Mouse (Mus musculus) midbrain, postnatal 0 days (tissue): ENCODE measurements around the gene Mta3. TPM values are rescaled to one million over a fixed set of nuclear protein-coding genes. Genes with fewer than 3 reads are reported as not detected.

Source experiments
- ATAC-seq: fragments of 200-750 bp; cut with Nextera tagmentation; 2 replicates; pipeline ENCODE4 v1.8.0; 2017; ENCODE audit warnings: moderate number of reproducible peaks, mild to moderate bottlenecking, moderate TSS enrichment, moderate library complexity; ENCODE audit not compliant: low FRiP score
- DNase-seq: peaks from one replicate; pipeline ENCODE4 v3.0.0-alpha.2; 2015; ENCODE audit warnings: low spot score
- H3K27ac ChIP-seq: fragments of 300-500 bp; sonication (generic); 2 replicates; pipeline ENCODE4 v1.5.1; 2014; ENCODE audit warnings: low read depth, mild to moderate bottlenecking, low read length, mixed read lengths
- H3K27me3 ChIP-seq: fragments of 300-500 bp; sonication (generic); 2 replicates; pipeline ENCODE4 v1.6.1; 2014; ENCODE audit warnings: low read length, control low read depth, mixed read lengths; ENCODE audit not compliant: insufficient read depth
- H3K36me3 ChIP-seq: fragments of 300-500 bp; sonication (generic); 2 replicates; pipeline ENCODE4 v1.6.1; 2014; ENCODE audit warnings: low read length, control low read depth, mixed read lengths; ENCODE audit not compliant: insufficient read depth
- H3K4me1 ChIP-seq: fragments of 300-500 bp; sonication (generic); 2 replicates; pipeline ENCODE4 v1.6.1; 2014; ENCODE audit warnings: mild to moderate bottlenecking, control low read depth, antibody characterized with exemption, low read length, mixed read lengths; ENCODE audit not compliant: insufficient read depth
- H3K4me2 ChIP-seq: fragments of 300-500 bp; sonication (generic); 2 replicates; pipeline ENCODE4 v1.6.1; 2014; ENCODE audit warnings: low read depth, mild to moderate bottlenecking, low read length, mixed read lengths; ENCODE audit not compliant: poor library complexity, severe bottlenecking
- H3K4me3 ChIP-seq: fragments of 300-500 bp; sonication (generic); 2 replicates; pipeline ENCODE4 v1.5.1; 2014; ENCODE audit warnings: low read depth, mild to moderate bottlenecking, low read length, moderate library complexity
- H3K9ac ChIP-seq: fragments of 300-500 bp; sonication (generic); replicated peaks from 2 replicates; pipeline ENCODE4 v1.6.1; 2014; ENCODE audit warnings: mild to moderate bottlenecking, low read length, moderate library complexity, mixed read lengths; ENCODE audit not compliant: poor library complexity, severe bottlenecking
- H3K9me3 ChIP-seq: fragments of 300-500 bp; sonication (generic); 2 replicates; pipeline ENCODE4 v1.6.1; 2016; ENCODE audit warnings: low read length, control low read depth
- CTCF ChIP-seq: IDR thresholded peaks from 2 replicates; pipeline ENCODE4 v1.5.1; 2016; ENCODE audit warnings: antibody characterized with exemption, mild to moderate bottlenecking
- WGBS: fragments of 180-500 bp; shearing (Covaris S2); extraction: QIAGEN DNeasy Blood & Tissue Kit; methylation state at CpG from one replicate; pipeline ENCODE4 v1.1.7; 2014; 5-methylcytosine and 5-hydroxymethylcytosine counted together
- polyA plus RNA-seq: library from polyadenylated mRNA; unstranded; fragments of >200 nt; fragmentation: Nextera tagmentation; extraction: Ambion mirVana; gene quantifications from 2 replicates; pipeline ENCODE4 v1.2.1, GENCODE M21; 2015
- total RNA-seq: library from RNA; depleted of rRNA; stranded (reverse); fragments of >200 nt; gene quantifications from 2 replicates; pipeline ENCODE4 v1.2.3, GENCODE M21; 2014

Mta3 gene
- total and polyA plus RNA-seq, 2 experiments from 2014 or later = 28.9 to 43.6 TPM

DNA sequence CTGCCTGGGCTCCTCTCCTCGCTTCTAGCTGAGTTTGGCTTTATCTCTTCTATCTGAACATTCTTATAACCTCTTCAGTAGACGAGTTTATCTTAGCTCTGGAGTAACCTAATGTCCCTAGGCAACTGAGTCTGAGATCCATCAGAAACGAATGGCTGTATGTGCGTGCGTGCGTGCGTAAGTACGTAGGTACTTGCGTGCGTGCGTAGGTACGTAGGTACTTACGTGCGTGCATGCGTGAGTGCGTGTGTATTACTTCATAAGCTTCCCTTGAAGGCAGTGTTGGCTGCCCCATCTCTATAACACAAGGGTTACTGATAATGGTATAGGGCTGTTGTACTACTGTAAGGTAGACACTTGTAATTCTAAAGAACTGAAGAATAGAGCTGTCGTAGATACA, 89.2 kb downstream of the Mta3 start:
- Histone ChIP-seq H3K9me3 (no peaks in the 10 kb centered on the region), H3K4me3 (no peak overlapping the region), H3K4me2 (no peak overlapping the region), H3K36me3 (0 out of 2 replicates have a peak, but pooled peaks cover 3% of the 10 kb centered on the region), H3K9ac (no peak overlapping the region), H3K27me3 (no peaks in the 10 kb centered on the region; the same call in 1 of the 2 replicates), H3K27ac (no peak overlapping the region), H3K4me1 (no peaks in the 10 kb centered on the region)
- ATAC-seq (no peak), DNase-seq (no peak)
- TF ChIP-seq CTCF = no peak
- 97% methylated on average over 17 of the region's 17 CpGs for WGBS

DNA sequence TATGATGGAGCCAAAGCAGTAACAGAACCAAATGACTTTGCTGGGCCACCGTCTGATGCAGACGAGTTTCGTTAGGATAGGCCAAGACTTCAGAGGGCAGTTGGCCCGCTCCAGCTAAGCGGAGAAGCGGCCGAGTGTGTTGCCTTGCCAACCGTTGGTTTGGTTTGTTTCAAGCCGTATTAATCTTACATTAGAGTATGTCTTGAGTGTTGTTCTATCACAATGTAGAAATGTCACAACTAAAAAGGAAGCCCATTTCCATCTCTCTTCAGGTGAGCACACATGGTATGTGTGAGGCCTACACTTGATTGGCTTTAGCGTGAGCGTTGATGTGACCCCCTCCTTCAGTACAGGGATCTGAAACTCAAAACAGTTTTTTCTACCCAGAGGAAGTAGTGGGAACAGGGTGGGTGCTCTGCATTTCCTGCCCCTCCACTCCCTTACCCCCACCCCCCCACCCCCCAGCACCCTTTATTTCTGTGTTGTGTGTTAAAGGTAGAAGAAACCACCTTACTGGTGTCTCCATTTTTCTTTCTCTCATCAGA, 93.6 kb downstream of the Mta3 start:
- Histone ChIP-seq H3K4me1 (no peaks in the 10 kb centered on the region), H3K9ac (no peak overlapping the region), H3K9me3 (no peaks in the 10 kb centered on the region), H3K27me3 (no peaks in the 10 kb centered on the region), H3K4me2 (no peak overlapping the region), H3K4me3 (no peak overlapping the region), H3K27ac (no peak overlapping the region), H3K36me3 (peaks cover 7% of the 10 kb centered on the region)
- ATAC-seq = no peak
- TF ChIP-seq CTCF = no peak
- no peak for DNase-seq
- WGBS = 90% methylated on average over 11 of the region's 11 CpGs

DNA sequence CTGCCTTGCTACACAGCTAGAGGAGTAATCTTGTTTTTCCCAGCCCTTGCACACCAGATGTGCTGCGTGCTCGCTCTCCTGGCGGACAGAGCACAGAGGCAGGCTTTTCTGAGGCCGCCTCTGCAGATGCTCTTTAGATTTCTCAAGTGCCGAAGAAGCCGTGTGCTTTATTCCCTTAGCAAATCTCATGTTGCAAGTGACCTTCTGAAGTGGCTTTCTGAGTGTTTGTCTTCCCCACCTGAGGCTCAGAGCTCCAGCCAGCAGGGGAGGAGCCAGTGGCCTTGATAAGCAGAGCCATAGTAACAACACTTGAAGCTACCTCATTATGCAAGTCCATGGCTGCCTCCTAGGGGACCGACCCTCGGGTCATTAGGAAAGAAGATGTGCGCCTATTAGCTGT, 98.0 kb downstream of the Mta3 start:
- no peak for TF ChIP-seq CTCF
- no peak overlapping the region for H3K9ac ChIP-seq
- DNase-seq (peak; percentile 7), ATAC-seq (no peak)
- no peak overlapping the region for H3K27ac ChIP-seq
- no peak overlapping the region for H3K4me2 ChIP-seq
- WGBS = 72% methylated on average over 9 of the region's 9 CpGs
- no peaks in the 10 kb centered on the region for H3K27me3 ChIP-seq
- peaks cover 11% of the 10 kb centered on the region for H3K36me3 ChIP-seq
- H3K9me3 ChIP-seq = no peaks in the 10 kb centered on the region
- H3K4me1 ChIP-seq = no peaks in the 10 kb centered on the region
- H3K4me3 ChIP-seq = no peak overlapping the region

DNA sequence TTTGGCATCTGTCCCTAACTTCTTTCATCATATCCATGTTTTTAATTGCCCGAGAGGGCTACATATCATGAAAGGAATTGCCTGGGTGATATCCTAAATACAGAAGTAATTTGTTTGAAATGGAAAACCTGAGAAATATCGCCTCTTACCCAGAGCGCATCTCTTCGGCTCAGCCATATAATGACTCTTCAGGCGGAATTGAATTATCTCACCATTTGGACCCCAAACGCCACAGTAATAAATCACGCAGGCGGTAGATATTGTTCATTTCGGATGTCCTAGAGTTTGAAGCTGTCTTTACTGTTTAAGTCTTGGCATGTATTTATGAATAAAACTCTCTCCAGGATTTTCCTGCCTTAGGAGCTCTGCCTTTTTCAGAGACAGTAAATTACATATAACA, 99.1 kb downstream of the Mta3 start:
- Histone ChIP-seq H3K9me3 (no peaks in the 10 kb centered on the region), H3K9ac (no peak overlapping the region), H3K36me3 (peaks cover 15% of the 10 kb centered on the region), H3K4me1 (no peaks in the 10 kb centered on the region), H3K27ac (no peak overlapping the region), H3K4me2 (no peak overlapping the region), H3K27me3 (no peaks in the 10 kb centered on the region), H3K4me3 (no peak overlapping the region)
- no peak for DNase-seq
- WGBS = 84% methylated on average over 9 of the region's 9 CpGs
- TF ChIP-seq CTCF = no peak
- no peak for ATAC-seq

DNA sequence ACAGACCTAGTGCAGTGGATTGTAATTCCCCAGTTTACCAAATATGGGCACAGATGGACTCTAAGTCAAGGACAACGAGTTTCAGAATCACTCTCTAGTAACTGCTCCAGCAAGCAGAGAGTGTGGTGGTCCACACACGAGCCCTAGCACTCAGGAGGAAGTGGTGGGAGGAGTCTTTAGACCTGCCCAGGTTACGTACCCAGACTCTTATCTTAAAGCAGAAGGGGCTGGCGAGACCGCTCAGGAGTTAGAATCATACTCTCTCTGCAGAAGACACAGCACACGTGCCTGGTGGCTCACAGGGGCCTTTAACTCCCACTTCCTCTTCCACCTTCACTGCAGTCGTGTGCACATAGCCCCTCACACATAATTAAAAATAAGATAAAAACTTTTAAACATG, 101.4 kb downstream of the Mta3 start:
- ATAC-seq = no peak
- no peak for DNase-seq
- TF ChIP-seq CTCF = no peak
- WGBS = 88% methylated on average over 7 of the region's 7 CpGs
- Histone ChIP-seq H3K9me3 (no peaks in the 10 kb centered on the region), H3K4me3 (no peak overlapping the region), H3K27ac (no peak overlapping the region), H3K36me3 (peaks cover 18% of the 10 kb centered on the region), H3K9ac (no peak overlapping the region), H3K4me2 (no peak overlapping the region), H3K27me3 (no peaks in the 10 kb centered on the region), H3K4me1 (no peaks in the 10 kb centered on the region)

DNA sequence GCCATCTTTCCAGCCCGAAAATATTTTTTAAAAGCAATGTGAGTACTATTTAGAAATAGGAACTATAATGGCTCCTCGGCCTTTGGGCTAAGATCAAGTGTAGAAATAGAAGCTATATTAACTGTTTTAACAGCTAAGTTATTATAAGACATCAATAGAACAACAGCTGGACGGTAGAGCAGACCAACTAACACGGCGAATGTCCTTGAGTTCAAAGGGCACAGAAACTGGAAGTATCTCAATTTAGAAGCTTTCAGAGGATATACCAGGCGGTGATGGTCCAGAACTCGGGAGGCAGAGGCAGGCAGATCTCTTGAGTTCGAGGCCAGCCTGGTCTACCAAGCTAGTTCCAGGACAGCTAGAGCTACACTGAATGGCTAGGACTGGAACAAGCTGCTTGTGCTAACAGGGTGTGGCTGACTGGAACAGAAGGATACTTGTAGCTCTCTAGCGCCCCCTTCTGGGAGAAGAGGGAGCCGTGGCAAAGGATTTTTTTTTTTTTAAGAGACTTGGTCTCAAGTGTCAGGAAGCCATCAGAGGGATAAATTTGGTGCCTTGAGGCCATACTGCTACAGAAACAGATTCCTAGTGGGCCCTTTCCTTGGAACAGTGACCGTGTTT, 101.9 kb downstream of the Mta3 start:
- no peaks in the 10 kb centered on the region for H3K27me3 ChIP-seq
- DNase-seq = peak; percentile 58
- ATAC-seq = no peak
- H3K27ac ChIP-seq = no peak overlapping the region
- H3K4me3 ChIP-seq = no peak overlapping the region
- WGBS = 75% methylated on average over 11 of the region's 11 CpGs
- TF ChIP-seq CTCF = peak; percentile 69
- no peak overlapping the region for H3K9ac ChIP-seq
- H3K4me1 ChIP-seq = no peaks in the 10 kb centered on the region
- H3K9me3 ChIP-seq = no peaks in the 10 kb centered on the region
- no peak overlapping the region for H3K4me2 ChIP-seq
- peaks cover 18% of the 10 kb centered on the region for H3K36me3 ChIP-seq
